Mouse (Mus musculus) lung, embryonic 14.5 days (tissue): ENCODE measurements around the gene Chil4. TPM values are rescaled to one million over a fixed set of nuclear protein-coding genes. Genes with fewer than 3 reads are reported as not detected.
"Not testable (repeated sequence)": the region's sequence is repeated elsewhere in the genome, so short reads cannot be mapped to it uniquely, and the experiment has no call there.

Experiments
- ATAC-seq: fragments of 200-750 bp; cut with Nextera tagmentation; 2 replicates; pipeline ENCODE4 v1.8.0; 2017; ENCODE audit warnings: mild to moderate bottlenecking, moderate TSS enrichment, moderate library complexity; ENCODE audit not compliant: insufficient read depth
- DNase-seq: peaks from one replicate; pipeline ENCODE4 v3.0.0-alpha.2; 2015
- H3K27ac ChIP-seq: fragments of 300-500 bp; sonication (generic); 2 replicates; pipeline ENCODE4 v1.5.1; 2014; ENCODE audit warnings: low read depth, mild to moderate bottlenecking, moderate library complexity
- H3K27me3 ChIP-seq: fragments of 300-500 bp; sonication (generic); 2 replicates; pipeline ENCODE4 v1.6.1; 2014; ENCODE audit warnings: low read length, control low read depth; ENCODE audit not compliant: insufficient read depth
- H3K36me3 ChIP-seq: fragments of 300-500 bp; sonication (generic); 2 replicates; pipeline ENCODE4 v1.6.1; 2014; ENCODE audit warnings: control low read depth; ENCODE audit not compliant: insufficient read depth
- H3K4me1 ChIP-seq: fragments of 300-500 bp; sonication (generic); 2 replicates; pipeline ENCODE4 v1.6.1; 2014; ENCODE audit warnings: antibody characterized with exemption, control low read depth; ENCODE audit not compliant: insufficient read depth
- H3K4me2 ChIP-seq: fragments of 300-500 bp; sonication (generic); 2 replicates; pipeline ENCODE4 v1.6.1; 2014; ENCODE audit warnings: mild to moderate bottlenecking
- H3K4me3 ChIP-seq: fragments of 300-500 bp; sonication (generic); 2 replicates; pipeline ENCODE4 v1.5.1; 2014; ENCODE audit warnings: low read depth, low read length
- H3K9ac ChIP-seq: fragments of 300-500 bp; sonication (generic); 2 replicates; pipeline ENCODE4 v1.6.1; 2014
- H3K9me3 ChIP-seq: fragments of 300-500 bp; sonication (generic); 2 replicates; pipeline ENCODE4 v1.6.1; 2016; ENCODE audit warnings: low read depth, low read length, control low read depth
- CTCF ChIP-seq: IDR thresholded peaks from 2 replicates; pipeline ENCODE4 v1.5.1; 2016; ENCODE audit warnings: antibody characterized with exemption, low read depth
- WGBS: fragments of 180-500 bp; shearing (Covaris S2); extraction: QIAGEN DNeasy Blood & Tissue Kit; methylation state at CpG from one replicate; pipeline ENCODE4 v1.1.7; 2014; 5-methylcytosine and 5-hydroxymethylcytosine counted together
- polyA plus RNA-seq: library from polyadenylated mRNA; unstranded; fragments of >200 nt; fragmentation: Nextera tagmentation; extraction: Ambion mirVana; gene quantifications from 2 replicates; pipeline ENCODE4 v1.2.1, GENCODE M21; 2014

The Chil4 gene
- polyA plus RNA-seq, 1 experiment from 2014 or later: not detected

DNA sequence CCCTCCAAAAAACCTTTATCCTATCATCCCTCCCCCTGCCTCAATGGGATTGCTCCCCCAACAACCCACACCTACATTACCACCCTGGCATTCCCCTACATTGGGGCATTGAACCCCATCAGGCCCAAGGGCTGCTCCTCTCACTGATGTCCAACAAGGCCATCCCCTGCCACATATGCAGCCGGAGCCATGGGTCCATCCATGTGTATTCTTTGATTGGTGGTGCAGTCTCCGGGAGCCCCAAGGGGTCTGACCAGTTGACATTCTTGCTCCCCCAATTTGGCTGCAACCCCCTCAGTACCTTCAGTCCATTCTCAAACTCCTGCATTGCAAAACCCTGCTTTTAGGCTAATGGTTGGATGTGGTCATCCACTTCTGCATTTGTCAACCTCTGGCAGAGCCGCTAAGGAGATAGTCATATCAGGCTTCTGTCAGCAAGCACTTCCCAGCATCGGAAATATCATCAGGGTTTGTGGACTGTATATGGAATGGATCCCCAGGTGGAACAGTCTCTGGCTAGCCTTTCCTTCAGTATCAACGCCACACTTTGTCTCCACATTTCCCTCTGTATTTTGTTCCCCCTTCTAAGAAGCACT lies 20.0 kb upstream of the Chil4 start:
- DNase-seq (no peak), ATAC-seq (no peak)
- Histone ChIP-seq H3K9me3 (no peaks in the 10 kb centered on the region; the same call in none of the 2 replicates), H3K9ac (no peak overlapping the region), H3K27me3 (no peaks in the 10 kb centered on the region), H3K27ac (no peak overlapping the region), H3K36me3 (no peaks in the 10 kb centered on the region), H3K4me1 (no peaks in the 10 kb centered on the region), H3K4me3 (no peak overlapping the region), H3K4me2 (no peak overlapping the region)
- WGBS: 90% methylated on average over 5 of the region's 5 CpGs
- no peak for TF ChIP-seq CTCF

DNA sequence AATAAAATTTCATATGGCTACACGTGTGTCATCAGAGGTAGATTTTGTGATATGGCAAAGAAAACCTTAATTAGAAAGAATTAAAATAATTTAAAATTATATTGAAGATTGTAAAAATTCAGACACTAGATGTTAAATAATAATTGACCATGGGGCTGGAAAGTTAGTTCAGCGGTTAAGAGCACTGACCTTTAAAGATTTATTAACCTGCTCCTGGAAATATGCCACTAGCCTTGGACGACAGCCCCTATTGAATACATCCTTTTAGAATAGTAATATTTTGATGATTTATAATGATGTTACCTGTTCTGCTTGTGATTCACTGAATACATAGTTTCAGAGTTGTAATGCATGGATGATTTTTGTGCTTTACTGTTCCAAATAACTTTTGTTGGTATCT lies 4.1 kb upstream of the Chil4 start:
- not testable (repeated sequence) for H3K36me3 ChIP-seq, ATAC-seq, H3K4me3 ChIP-seq, H3K9ac ChIP-seq, H3K27ac ChIP-seq, H3K27me3 ChIP-seq, H3K4me1 ChIP-seq, DNase-seq, H3K4me2 ChIP-seq, H3K9me3 ChIP-seq
- WGBS: 64% methylated on average over 3 of the region's 3 CpGs

DNA sequence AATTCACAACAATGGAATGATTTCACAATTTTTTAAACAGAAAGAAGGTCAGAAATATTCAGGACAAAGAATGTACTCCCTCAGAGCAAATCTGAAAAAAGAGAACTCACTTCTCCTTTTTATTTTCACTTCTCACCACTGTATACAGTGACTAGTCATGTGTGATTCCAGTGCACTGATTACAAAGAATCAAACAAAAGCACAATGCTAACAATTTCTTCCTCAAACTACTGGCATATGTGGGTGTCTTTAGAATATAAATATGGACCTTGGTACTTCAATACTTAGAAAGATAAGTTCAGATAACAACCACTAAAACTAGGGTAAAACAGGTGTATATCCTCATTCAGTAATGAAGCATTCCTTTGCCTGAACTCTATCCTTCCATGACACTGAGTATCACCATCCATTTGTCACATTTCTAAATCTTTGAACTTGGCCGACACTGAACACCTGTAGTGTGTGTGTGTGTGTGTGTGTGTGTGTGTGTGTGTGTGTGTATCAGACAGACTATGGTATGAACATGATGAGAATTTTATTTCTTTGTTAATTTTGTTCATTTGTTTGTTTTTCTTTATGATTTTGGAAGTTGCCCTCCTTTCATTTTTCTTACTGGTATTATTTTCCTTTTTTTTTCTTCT lies 2.4 kb upstream of the Chil4 start:
- no peak overlapping the region for H3K9ac ChIP-seq
- H3K4me1 ChIP-seq: no peaks in the 10 kb centered on the region
- no peak overlapping the region for H3K4me2 ChIP-seq
- no peak for ATAC-seq
- no peak for DNase-seq
- no peaks in the 10 kb centered on the region for H3K27me3 ChIP-seq
- WGBS: 82% methylated on average over 1 of the region's 1 CpGs
- no peak for TF ChIP-seq CTCF
- no peak overlapping the region for H3K4me3 ChIP-seq
- no peaks in the 10 kb centered on the region for H3K36me3 ChIP-seq
- no peak overlapping the region for H3K27ac ChIP-seq
- H3K9me3 ChIP-seq: no peaks in the 10 kb centered on the region

DNA sequence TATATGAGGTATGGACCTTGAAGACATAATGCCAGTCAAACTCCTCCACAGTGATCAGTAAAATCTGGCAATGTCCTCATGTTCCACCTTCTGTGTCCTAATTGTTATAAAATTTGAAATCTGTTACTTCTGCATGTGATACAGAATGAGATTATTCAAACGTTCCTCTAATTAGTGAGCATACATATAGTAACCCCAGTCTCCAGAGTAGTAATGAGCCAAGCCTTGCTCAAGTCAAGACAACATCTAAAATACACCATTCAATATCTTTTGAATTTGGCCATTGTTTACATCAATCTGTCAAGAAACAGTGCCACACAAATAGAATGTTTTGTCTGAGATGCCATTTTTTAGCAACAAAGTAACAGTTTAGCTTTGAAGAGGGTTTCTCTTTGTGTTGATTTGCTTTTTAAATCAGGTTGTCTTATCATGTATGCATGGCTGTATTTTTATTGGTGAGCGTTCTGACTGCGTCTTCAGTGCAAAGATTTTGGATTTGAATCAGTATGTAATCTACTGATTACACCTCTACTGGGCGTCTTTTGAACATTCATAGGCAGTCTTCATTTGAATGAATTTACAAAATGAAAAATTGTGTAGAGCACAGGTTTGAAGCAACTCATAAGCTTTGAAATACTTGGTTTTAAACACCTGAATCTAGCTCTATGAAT lies 888 bp downstream of the Chil4 start:
- not testable (repeated sequence) for H3K4me2 ChIP-seq, H3K4me3 ChIP-seq, H3K9me3 ChIP-seq, H3K27me3 ChIP-seq, H3K27ac ChIP-seq, H3K36me3 ChIP-seq, DNase-seq, H3K9ac ChIP-seq, ATAC-seq, H3K4me1 ChIP-seq
- WGBS: 77% methylated on average over 4 of the region's 4 CpGs

DNA sequence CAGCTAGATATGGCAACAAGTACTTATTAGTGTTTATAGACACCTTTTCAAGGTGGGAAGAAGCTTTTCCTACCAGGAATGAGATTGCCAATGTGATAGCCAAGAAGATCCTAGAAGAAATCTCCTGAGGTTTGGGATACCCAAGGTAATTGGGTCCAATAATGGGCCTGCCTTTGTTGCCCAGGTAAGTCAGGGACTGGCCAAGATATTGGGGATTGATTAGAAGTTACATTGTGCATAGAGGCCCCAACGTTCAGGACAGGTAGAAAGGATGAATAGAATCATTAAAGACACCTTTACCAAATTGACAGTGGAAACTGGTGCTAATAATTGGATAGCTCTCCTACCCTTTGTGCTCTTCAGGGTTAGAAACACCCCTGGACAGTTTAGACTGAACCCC lies 21.3 kb downstream of the Chil4 start:
- ATAC-seq, H3K36me3 ChIP-seq, H3K27ac ChIP-seq, H3K4me2 ChIP-seq, H3K4me3 ChIP-seq, H3K27me3 ChIP-seq, H3K9me3 ChIP-seq, H3K4me1 ChIP-seq, DNase-seq, H3K9ac ChIP-seq: not testable (repeated sequence)
- WGBS: 49% methylated on average over 1 of the region's 1 CpGs

DNA sequence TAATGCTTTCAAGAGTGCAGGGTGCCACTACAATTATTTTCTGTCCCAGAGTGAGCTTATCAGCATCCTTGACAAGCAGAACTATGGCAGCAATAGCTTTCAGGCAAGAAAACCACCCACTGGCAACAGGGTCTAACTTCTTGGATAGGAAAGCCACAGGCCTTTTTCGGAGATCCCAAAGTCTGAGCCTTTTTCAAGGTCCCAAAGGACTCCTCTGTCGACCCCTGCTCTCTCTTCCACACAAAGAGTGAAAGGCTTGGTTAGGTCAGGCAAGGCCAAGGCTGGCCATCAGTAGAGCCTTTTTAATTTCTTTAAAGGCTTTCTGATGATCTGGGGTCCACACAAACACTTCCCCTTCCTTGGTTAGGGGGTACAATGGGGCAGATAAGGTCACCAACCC lies 22.1 kb downstream of the Chil4 start:
- WGBS: 66% methylated on average over 2 of the region's 2 CpGs
- ATAC-seq, H3K4me3 ChIP-seq: not testable (repeated sequence)

DNA sequence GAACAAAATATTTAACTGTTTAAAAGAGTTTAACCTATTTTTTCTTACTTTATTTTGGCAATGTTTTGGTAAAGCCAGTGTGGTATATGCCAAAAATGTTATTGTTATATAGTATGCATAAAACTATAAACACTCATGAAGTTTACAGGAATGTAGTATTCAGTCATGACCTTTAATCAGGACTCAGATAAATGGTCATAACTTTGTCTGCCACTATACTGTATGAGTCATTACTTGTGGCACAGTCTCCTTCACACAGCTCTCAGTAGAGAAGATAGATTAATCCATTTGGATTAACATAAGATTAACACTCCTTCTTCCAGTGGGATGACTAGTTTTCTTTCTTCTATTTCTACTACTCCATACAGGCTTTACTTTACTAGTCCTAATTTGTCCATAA lies 23.0 kb downstream of the Chil4 start:
- H3K4me1 ChIP-seq: no peaks in the 10 kb centered on the region

More for the DNA sequence above, 22.1 kb downstream of the Chil4 start:
- not testable (repeated sequence) for H3K9ac ChIP-seq, H3K36me3 ChIP-seq, H3K4me1 ChIP-seq, H3K27ac ChIP-seq, DNase-seq, H3K9me3 ChIP-seq, H3K27me3 ChIP-seq, H3K4me2 ChIP-seq

More for the DNA sequence above, 23.0 kb downstream of the Chil4 start:
- no peaks in the 10 kb centered on the region for H3K27me3 ChIP-seq
- H3K9me3 ChIP-seq: peaks cover 3% of the 10 kb centered on the region; the same call in 1 of the 2 replicates
- no peak overlapping the region for H3K4me3 ChIP-seq
- ATAC-seq (no peak), DNase-seq (no peak)
- H3K9ac ChIP-seq: no peak overlapping the region
- no peak overlapping the region for H3K4me2 ChIP-seq
- H3K27ac ChIP-seq: no peak overlapping the region
- no peak for TF ChIP-seq CTCF
- H3K36me3 ChIP-seq: no peaks in the 10 kb centered on the region
